Mouse (Mus musculus) stomach, postnatal 0 days (tissue): Measurements from ENCODE around the gene Ift74.

Experiments
- CTCF ChIP-seq: IDR thresholded peaks from 2 replicates; pipeline ENCODE4 v1.5.1; 2016; ENCODE audit warnings: antibody characterized with exemption, low read depth, mild to moderate bottlenecking, moderate library complexity
- EP300 ChIP-seq: optimal IDR thresholded peaks from 2 replicates; pipeline ENCODE3; 2016; ENCODE audit warnings: antibody characterized with exemption

DNA sequence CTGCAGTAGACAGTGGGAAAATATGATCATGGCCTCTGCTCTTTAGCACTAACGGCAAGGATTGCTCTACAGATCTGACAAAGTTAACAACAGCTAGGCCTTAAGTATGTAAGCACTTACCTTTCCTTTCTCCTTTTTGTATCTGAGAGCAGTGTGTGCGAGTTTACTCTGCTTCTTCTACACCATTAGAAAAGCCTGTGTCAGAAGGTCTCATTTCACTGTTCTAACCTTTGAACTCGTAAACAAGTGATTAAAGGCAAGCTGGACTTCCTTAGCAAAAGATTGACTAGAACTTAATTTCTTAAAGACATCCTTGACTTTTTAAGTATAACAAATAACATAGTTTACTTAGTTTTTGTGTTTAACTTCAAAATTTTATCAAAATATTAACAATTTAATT is 35.6 kb downstream of the Ift74 start, which contains the start of gene Lrrc19:
- TF ChIP-seq CTCF = no peak
- TF ChIP-seq EP300 = no peak
